Mouse (Mus musculus): ENCODE measurements around the gene Otub1.

GRCm38 (mm10) chr19:7205753-7206736 lies at the start of gene Otub1:
- TF ChIP-seq CTCF (IDR thresholded peaks at IDR 0.05; ENCODE audit: low read depth, low read length) = no peak
- TF ChIP-seq POLR2A (IDR thresholded peaks at IDR 0.05; ENCODE audit: extremely low read depth, insufficient read depth, low read length) = peak; percentile 77

Data from liver, adult 2 months (tissue).